Mouse (Mus musculus): ENCODE measurements at regions not wholly inside any gene's neighbourhood (a gene's known extent, or its start where the extent isn't known, plus 50 kb on each side); places are given as distances from the start of the nearest gene placed in this dataset.

DNA sequence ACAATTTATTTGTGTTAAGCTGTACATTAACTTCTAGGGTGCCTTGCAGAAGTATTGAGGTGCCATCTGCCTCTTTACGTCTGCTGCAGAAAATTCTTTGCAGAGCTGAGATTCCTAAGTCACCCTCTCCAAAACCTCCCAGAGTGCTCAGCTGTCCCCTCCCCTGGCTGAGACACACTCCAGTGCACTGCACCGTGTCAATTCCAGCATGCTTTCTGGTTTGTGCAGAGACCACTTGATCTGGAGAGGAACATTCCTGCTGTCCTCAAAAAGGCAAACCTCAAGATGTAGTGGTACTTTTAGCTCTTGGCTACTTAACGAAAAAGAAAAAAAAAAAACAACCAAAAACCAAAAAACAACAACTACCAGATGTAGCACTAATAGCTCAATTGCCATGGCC, 145.2 kb upstream of the Krr1 start:
- Histone ChIP-seq H3K4me3 (ENCODE audit: low read depth, low read length) (no peak overlapping the region), H3K4me1 (ENCODE audit: control insufficient read depth, insufficient read depth, insufficient read length, low read length) (no peaks in the 10 kb centered on the region), H3K36me3 (ENCODE audit: control insufficient read depth, insufficient read depth, low read length) (no peaks in the 10 kb centered on the region), H3K27me3 (ENCODE audit: control insufficient read depth, insufficient read depth, low read length) (no peaks in the 10 kb centered on the region), H3K27ac (ENCODE audit: insufficient read depth, low read depth, low read length) (no peak overlapping the region)
- TF ChIP-seq CTCF (IDR thresholded peaks at IDR 0.05; ENCODE audit: extremely low read depth, insufficient read length, insufficient replicate concordance, low read depth, low read length) (no peak), POLR2A (IDR thresholded peaks at IDR 0.05; ENCODE audit: low read depth, low read length) (no peak)
- 84% methylated on average over 3 of the region's 3 CpGs for WGBS

DNA sequence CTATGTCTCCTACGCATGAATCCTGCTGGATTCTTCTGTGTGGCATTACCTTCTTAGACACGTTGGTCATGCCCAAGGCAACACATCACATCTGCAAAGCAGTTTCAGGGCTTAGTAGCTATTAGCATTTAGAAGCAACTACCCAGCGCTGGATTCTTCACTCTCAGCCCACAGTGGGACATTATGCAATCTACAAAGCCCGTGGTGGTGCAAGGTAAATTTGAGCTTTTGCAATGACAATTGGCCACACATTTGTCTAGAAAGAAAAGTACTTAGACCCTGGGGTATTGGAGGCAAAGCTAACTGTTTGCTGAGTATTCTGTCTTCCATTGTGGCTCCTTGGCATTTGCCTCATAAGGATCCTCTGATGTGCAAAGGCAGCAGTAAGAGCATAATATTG, 144.5 kb upstream of the Krr1 start:
- H3K27ac ChIP-seq (ENCODE audit: insufficient read depth, low read depth, low read length), result no peak overlapping the region
- no peak overlapping the region for H3K4me3 ChIP-seq (ENCODE audit: low read depth, low read length)
- 89% methylated on average over 4 of the region's 4 CpGs for WGBS
- no peaks in the 10 kb centered on the region for H3K27me3 ChIP-seq (ENCODE audit: control insufficient read depth, insufficient read depth, low read length)
- no peaks in the 10 kb centered on the region for H3K4me1 ChIP-seq (ENCODE audit: control insufficient read depth, insufficient read depth, insufficient read length, low read length)
- H3K36me3 ChIP-seq (ENCODE audit: control insufficient read depth, insufficient read depth, low read length), result no peaks in the 10 kb centered on the region
- TF ChIP-seq POLR2A (IDR thresholded peaks at IDR 0.05; ENCODE audit: low read depth, low read length) (no peak), CTCF (IDR thresholded peaks at IDR 0.05; ENCODE audit: extremely low read depth, insufficient read length, insufficient replicate concordance, low read depth, low read length) (no peak)

- Histone ChIP-seq H3K4me3 (ENCODE audit: low read depth, low read length) (no peak overlapping the region), H3K27me3 (ENCODE audit: control insufficient read depth, insufficient read depth, low read length) (no peaks in the 10 kb centered on the region), H3K27ac (ENCODE audit: insufficient read depth, low read depth, low read length) (no peak overlapping the region), H3K36me3 (ENCODE audit: control insufficient read depth, insufficient read depth, low read length) (no peaks in the 10 kb centered on the region), H3K4me1 (ENCODE audit: control insufficient read depth, insufficient read depth, insufficient read length, low read length) (no peaks in the 10 kb centered on the region)
- WGBS, result 31% methylated on average over 4 of the region's 4 CpGs
- TF ChIP-seq CTCF (IDR thresholded peaks at IDR 0.05; ENCODE audit: extremely low read depth, insufficient read length, insufficient replicate concordance, low read depth, low read length), result no peak
- TF ChIP-seq POLR2A (IDR thresholded peaks at IDR 0.05; ENCODE audit: low read depth, low read length), result no peak
Observed at GRCm38 (mm10) chr10:111828610-111829009, 143.9 kb upstream of the Krr1 start.

- TF ChIP-seq POLR2A (IDR thresholded peaks at IDR 0.05; ENCODE audit: low read depth, low read length) (no peak), CTCF (IDR thresholded peaks at IDR 0.05; ENCODE audit: extremely low read depth, insufficient read length, insufficient replicate concordance, low read depth, low read length) (no peak)
- H3K27me3 ChIP-seq (ENCODE audit: control insufficient read depth, insufficient read depth, low read length), result no peaks in the 10 kb centered on the region
- H3K27ac ChIP-seq (ENCODE audit: insufficient read depth, low read depth, low read length), result no peak overlapping the region
- WGBS, result 96% methylated on average over 2 of the region's 2 CpGs
- no peaks in the 10 kb centered on the region for H3K36me3 ChIP-seq (ENCODE audit: control insufficient read depth, insufficient read depth, low read length)
- H3K4me3 ChIP-seq (ENCODE audit: low read depth, low read length), result no peak overlapping the region
- H3K4me1 ChIP-seq (ENCODE audit: control insufficient read depth, insufficient read depth, insufficient read length, low read length), result peaks cover 3% of the 10 kb centered on the region; the same call in 1 of the 2 replicates
Observed at GRCm38 (mm10) chr10:111829291-111829690, 143.2 kb upstream of the Krr1 start.

DNA sequence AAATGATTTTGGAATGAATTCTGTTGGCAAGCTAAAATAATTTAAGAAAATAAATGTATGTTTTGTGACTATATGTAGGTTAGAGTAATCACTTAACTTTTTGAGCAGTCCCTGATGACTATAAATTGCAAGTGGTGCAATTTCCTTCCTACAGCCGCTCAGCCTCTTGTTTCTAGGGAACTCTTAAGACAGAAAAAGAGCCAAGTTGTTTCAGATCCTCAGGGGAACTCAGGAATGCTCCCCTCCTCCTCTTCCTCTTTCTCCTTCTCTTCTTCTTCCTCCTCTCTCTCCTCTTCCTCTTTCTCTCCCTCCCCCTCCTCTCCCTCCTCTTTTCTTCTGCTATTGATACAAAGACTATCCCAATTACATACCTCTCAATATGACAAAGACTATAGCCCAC, 141.4 kb upstream of the Krr1 start:
- WGBS, result 63% methylated on average over 1 of the region's 1 CpGs
- Histone ChIP-seq H3K4me1 (ENCODE audit: control insufficient read depth, insufficient read depth, insufficient read length, low read length) (peaks cover 12% of the 10 kb centered on the region; the same call in 1 of the 2 replicates), H3K4me3 (ENCODE audit: low read depth, low read length) (no peak overlapping the region), H3K36me3 (ENCODE audit: control insufficient read depth, insufficient read depth, low read length) (no peaks in the 10 kb centered on the region), H3K27ac (ENCODE audit: insufficient read depth, low read depth, low read length) (no peak overlapping the region), H3K27me3 (ENCODE audit: control insufficient read depth, insufficient read depth, low read length) (no peaks in the 10 kb centered on the region)
- TF ChIP-seq POLR2A (IDR thresholded peaks at IDR 0.05; ENCODE audit: low read depth, low read length) (no peak), CTCF (IDR thresholded peaks at IDR 0.05; ENCODE audit: extremely low read depth, insufficient read length, insufficient replicate concordance, low read depth, low read length) (no peak)

DNA sequence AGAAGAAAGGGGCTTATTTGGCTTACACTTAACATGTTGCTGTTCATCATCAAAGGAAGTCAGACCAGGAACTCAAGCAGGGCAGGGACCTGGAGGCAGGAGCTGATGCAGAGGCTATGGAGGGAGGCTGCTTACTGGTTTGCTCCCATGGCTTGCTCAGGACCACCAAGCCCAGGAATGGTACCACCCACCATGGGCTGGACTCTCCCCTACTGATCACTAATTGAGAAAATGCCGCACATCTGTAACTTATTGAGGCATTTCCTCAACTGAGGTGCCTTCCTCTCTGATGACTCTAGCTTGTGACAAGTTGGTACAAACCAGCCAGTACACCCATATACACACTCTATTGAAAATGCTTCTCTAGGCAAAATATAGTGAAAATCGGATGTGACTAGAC, 138.9 kb upstream of the Krr1 start:
- 86% methylated on average over 2 of the region's 2 CpGs for WGBS
- TF ChIP-seq CTCF (IDR thresholded peaks at IDR 0.05; ENCODE audit: extremely low read depth, insufficient read length, insufficient replicate concordance, low read depth, low read length), result no peak
- no peak for TF ChIP-seq POLR2A (IDR thresholded peaks at IDR 0.05; ENCODE audit: low read depth, low read length)

DNA sequence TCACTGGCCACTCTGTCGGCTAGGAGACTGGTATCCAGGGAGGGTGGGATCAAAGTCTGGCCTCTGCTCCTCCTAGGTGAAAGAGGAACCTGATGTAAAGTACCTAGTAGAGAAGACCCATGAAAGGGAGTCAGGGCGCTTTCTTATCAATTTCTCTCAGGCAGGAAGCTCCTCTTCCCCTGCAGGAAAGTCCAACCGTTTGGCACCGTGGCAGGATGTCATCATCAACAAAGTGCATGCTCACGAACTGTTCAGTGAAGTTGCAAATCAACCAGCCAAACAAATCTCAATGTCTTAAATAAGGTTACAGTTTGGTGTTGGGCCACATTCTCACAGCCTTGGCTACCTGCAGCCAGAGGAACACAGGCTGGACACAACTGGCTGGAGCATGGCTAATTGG, 138.2 kb upstream of the Krr1 start:
- Histone ChIP-seq H3K4me1 (ENCODE audit: control insufficient read depth, insufficient read depth, insufficient read length, low read length) (peaks cover 19% of the 10 kb centered on the region; the same call in 1 of the 2 replicates), H3K27me3 (ENCODE audit: control insufficient read depth, insufficient read depth, low read length) (no peaks in the 10 kb centered on the region), H3K4me3 (ENCODE audit: low read depth, low read length) (no peak overlapping the region), H3K36me3 (ENCODE audit: control insufficient read depth, insufficient read depth, low read length) (no peaks in the 10 kb centered on the region), H3K27ac (ENCODE audit: insufficient read depth, low read depth, low read length) (peak overlapping the region; percentile 25; the same call in 1 of the 2 replicates)
- WGBS, result 17% methylated on average over 5 of the region's 5 CpGs
- TF ChIP-seq POLR2A (IDR thresholded peaks at IDR 0.05; ENCODE audit: low read depth, low read length), result no peak
- no peak for TF ChIP-seq CTCF (IDR thresholded peaks at IDR 0.05; ENCODE audit: extremely low read depth, insufficient read length, insufficient replicate concordance, low read depth, low read length)

More for the DNA sequence above, 138.9 kb upstream of the Krr1 start:
- Histone ChIP-seq H3K36me3 (ENCODE audit: control insufficient read depth, insufficient read depth, low read length) (no peaks in the 10 kb centered on the region), H3K4me1 (ENCODE audit: control insufficient read depth, insufficient read depth, insufficient read length, low read length) (peaks cover 19% of the 10 kb centered on the region; the same call in 1 of the 2 replicates), H3K27me3 (ENCODE audit: control insufficient read depth, insufficient read depth, low read length) (no peaks in the 10 kb centered on the region), H3K27ac (ENCODE audit: insufficient read depth, low read depth, low read length) (no peak overlapping the region), H3K4me3 (ENCODE audit: low read depth, low read length) (no peak overlapping the region)

All from small intestine, adult 2 months (tissue).